Mouse (Mus musculus) kidney, adult 10 weeks (tissue): ENCODE measurements around the gene Dpysl4. TPM values are rescaled to one million over a fixed set of nuclear protein-coding genes. Genes with fewer than 3 reads are reported as not detected.

ENCODE experiments used
- polyA plus RNA-seq: library from polyadenylated mRNA; stranded (reverse); fragments of 350-450 nt; fragmentation: Illumina TruSeq; extraction: RNeasy Lipid Tissue Mini Kit (QIAGEN cat#74804); gene quantifications from one replicate; pipeline ENCODE4 v1.2.3, GENCODE M21; 2014; ENCODE audit warnings: low read depth, low replicate concordance

Gene Dpysl4
- polyA plus RNA-seq, result not detected

GRCm38 (mm10) chr7:139085629-139086194 lies at the start of gene Dpysl4:
TSS of gene Dpysl4 (plus strand) at chr7:139086001.

Other genes with a start within 250 kb of the Dpysl4 start
- gene Ppp2r2d, start 239.9 kb upstream of the Dpysl4 start, polyA plus RNA-seq, result 105 TPM
- gene Mapk1ip1, start 239.7 kb upstream of the Dpysl4 start, polyA plus RNA-seq, result 10.8 TPM
- gene Bnip3, start 176.5 kb upstream of the Dpysl4 start, polyA plus RNA-seq, result 426 TPM
- not detected for gene Jakmip3, start 145.3 kb upstream of the Dpysl4 start, polyA plus RNA-seq
- gene Lrrc27, start 127.0 kb downstream of the Dpysl4 start, polyA plus RNA-seq, result 2.7 TPM
- not detected for gene Stk32c, start 127.3 kb downstream of the Dpysl4 start, polyA plus RNA-seq
- 0.77 TPM for gene Pwwp2b, start 162.5 kb downstream of the Dpysl4 start, polyA plus RNA-seq